Mouse (Mus musculus) thymus, postnatal 36 days (tissue): ENCODE results near the gene AU040320.
A peak's percentile ranks its signal among the peaks of the same experiment; 100 is the strongest.

Source experiments
- DNase-seq, 2 experiments: peaks; one replicate each; pipeline ENCODE4 v3.0.0; 2022; ENCODE audit warnings: mixed read lengths in 2 of 2

AU040320 gene

DNA sequence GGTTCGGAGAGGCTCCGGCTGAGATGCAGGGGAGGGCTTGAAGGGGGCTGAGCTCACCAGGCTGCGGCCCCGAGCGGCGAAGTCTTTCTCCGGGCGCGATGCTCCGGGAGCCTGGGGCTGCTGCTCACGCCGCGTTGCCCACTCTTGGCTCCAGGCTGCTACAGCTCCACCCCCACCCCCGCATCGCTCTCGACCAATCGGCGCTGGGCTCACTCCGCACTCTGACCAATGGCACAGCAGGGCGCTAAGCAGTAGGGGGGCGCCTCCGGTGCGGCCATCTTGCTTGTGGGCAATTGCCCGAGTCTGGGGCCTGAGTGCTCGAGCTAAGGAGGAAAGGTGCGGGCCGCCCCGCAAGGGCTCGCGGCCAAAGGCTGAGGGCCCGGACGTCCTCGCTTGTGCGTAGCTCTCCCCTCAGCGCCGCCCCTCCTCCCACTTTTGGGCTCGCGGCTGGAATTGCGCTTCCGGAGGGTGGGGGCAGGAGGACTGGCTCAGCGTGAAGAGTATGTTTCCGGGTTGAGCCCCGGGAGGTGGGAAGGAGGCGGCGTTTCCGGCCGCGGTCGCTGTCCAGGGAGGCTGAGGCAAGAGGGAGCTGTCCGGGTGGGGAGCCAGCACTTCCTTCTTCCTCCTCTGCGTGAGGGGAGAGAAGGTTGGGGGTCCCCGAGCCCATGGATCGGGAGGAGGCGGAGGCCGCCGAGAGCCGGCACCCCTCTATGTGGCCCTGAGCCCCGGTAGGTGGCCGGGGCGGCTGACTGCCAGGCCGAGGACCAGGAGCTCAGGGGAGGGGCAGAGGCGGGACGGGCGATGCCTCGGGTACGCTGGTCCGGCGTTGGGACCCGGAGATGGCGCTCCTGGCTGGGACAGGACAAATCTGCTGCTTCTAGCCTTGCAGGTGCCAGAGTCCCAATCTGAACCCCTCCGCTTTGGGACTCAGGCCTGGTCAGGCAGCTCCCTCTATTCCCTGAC is at the start of gene AU040320, which contains the start of gene Ncdn:
Gene AU040320, plus strand, starts transcription at position 277 of the 963 bp plus-strand sequence.
Gene Ncdn, minus strand, starts transcription at position 171 of the 963 bp plus-strand sequence.
- DNase-seq = peak; percentile 96 to 97

DNA sequence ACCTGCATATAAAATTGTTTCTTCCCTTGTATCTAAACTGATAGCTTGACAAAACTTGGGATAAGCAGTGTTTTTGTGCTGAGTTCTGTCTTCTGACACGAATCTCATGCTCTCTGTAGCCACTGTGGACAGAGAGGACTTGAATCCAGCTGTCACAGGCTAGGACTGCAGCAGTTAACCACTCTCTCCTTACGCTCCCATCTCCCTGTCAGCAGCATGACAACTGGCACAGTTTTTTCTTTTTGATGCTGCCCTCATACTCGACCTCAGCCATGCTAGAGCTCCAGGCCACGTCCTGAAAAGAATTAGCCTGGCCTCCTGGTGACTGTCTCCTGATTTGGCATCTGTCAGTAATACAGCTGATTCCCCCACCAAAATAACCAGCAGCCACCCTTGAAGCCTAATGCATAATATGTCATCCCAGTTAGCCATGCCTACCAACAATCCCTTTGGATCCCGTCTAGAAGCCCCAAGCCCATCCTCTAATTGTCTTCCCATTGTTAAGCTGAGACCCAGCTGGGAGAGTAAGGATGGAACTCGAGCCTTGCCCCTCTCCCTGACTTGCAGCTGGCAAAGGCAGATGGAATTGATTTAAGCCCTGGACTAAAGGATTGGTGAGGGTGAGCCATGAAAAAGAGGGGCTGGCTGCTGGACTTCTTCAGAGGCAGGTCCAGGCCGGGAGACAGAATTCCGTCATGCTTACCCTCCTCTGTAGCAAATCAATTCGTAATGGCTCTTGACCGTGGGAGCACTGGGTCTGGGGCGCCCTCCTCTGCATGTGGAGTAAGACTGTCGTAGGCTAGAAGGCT is 46.5 kb upstream of the AU040320 start:
- DNase-seq = no peak

DNA sequence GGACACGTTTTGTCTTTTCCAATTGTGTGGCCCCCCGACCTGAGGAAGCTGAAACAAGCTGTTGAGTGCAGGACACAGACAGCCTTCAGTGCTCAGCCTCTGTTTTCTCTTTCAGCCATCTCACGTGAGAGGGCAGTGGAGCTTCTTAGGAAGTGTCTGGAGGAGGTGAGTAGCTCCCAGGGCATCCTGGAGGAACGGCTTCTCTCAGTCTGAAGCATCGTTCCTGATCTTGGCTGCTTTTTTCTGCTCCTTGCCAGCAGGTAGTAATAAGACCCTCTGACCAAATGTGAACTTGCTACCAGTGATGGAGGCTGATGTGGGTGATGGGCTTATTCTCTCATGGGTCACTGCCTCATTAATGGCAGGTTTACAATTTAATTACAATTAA is 45.9 kb upstream of the AU040320 start:
- DNase-seq = no peak

DNA sequence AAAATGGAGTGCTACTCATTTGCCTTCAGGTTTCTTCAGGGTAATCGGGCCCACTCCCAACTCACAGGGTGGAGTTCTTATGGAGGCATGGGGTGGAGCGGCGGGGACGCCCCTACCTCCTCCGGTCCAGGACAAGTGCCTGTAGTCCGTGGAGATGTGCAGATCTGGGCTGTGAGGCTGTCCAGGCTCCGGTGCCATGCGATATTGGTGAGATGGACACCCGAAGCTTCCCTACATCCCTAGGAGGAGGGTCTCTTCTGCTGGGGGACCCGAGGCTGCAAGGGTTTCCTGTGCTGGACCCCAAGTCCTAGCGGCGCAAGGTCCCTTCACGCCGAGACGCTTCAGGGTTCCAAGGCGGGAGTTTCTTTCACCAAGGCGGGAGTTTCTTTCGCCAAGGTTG is 21.2 kb upstream of the AU040320 start:
- no peak for DNase-seq

DNA sequence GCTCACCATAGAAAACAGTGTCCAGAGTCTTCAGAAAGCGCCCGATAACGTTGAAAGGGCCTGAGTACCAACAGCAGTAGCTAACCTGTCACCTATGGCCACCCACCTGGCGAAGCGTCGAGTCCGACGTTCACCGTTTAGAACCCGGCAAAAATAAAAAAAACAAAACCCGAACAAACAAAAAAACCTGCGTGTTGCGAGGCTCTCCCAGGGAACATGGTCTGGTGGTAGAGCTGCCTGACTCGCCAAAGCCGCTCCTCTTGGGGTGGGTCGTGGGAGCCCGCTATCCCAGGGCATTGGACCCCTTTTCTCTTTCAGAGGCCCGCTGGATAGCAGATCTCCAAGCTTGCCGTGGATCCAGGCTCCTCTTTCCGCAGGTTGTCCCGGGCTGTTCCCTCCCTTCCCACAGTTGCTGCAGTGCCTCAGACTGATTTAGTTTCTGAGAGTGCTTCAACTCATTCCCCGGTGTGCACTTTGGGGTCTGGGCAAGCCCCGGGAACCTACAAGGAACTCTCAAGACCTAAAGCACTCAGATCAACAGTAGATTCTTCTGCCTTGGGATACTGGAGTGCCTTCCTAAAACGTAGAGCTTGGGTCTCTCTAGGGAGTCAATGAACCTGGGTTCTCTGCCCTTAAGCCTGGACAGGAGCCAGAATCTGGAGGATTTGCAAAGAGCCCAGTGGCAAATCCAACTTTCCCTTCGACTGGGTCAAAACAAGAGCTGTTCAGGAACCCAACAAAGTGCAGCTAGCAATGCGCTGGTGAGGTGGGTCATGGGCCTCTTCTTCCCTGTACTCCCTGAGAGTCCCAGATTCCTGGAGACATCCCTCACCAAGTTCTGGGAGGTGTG is 20.6 kb upstream of the AU040320 start:
- DNase-seq = no peak

DNA sequence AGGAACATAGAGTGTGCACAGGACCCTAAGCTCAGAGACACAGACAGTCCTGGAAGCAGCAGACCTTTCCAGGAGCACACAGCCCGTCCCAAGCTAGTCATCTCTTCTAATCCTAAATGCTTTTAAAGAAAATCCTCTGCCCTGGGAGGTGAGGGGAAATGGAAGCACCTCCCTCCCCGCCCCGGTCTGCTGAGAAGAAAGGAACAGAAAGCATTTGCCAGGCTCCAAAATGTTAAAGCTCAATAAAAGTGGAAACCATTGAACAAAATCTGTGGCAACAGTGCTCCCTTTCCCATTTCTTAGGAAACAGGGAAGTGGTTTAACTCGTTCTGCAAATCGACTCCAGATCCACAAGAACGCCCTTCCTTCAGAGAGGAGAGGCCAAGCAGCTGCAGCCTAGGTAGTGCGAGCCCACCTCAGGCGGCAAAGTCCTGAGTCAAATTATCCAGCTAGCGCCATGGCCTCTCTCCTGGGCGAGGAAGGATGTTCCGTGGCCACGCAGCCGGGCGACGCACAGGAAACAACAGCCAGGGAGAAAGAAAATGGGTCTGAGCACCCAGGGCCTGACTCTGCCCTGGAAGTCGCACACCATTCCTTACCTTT is 19.2 kb upstream of the AU040320 start:
- DNase-seq = no peak

DNA sequence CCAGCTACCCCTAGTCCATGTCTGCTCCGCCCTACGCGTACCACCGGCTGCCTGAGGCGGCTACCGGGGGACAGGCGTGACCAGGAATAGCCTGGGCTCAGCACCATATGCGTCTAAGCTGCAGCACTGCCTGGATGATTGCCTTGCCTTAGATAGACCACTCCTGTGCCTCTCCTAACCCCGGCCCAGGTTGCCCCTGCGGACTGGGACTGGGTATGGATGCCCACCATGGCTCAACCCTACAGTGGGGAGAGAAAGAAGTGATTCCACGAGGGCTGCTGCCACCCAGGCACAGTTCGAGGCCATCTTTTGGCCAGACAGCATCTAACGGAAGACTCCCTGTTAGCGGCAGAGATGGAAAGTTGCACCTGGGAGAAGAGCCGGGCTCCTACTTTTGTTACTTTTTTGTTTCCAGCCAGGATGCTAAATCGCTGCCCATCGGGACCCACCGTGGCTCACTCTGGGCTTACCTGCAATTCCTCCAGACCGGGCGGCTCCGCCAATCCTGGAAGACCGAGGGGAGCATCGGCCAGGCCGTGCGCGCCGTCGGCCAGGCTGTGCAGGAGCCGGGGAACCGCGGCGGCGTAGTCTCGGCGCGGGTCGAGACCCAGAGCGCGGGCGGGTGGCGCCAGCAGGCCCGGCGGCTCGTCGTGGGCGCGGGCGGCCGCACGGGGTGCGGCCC is 18.5 kb upstream of the AU040320 start:
- DNase-seq = no peak

DNA sequence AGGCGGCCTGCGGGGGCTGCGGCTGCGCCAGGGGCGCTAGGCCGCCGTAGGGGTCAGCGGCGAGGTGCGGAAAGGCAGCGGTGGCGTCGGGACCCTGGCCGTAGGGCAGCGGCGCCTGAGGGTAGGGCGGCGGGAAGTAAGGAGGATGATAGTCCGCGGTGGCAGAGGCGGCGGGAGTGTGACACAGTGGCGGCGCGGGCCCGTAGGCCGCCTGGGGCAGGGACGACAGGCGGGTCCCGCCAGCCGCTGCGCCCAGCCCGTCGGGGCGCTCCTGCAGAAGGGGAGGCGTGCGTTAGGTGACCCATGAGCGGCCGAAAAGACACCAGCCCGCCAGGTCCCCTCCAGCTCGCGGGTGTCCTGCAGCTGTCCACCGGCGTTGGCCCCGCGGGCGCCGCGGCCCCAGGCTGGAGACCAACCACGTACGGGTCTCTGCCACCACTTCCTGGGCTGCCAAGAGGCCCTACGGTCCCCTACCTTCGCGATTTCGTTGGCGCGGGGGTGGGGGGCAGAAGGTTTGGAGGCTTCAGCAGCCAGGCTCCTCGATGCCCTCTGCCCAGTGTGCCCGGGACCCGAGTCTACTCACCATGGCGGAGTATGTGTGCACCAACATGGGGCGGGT is 17.9 kb upstream of the AU040320 start:
- no peak for DNase-seq

DNA sequence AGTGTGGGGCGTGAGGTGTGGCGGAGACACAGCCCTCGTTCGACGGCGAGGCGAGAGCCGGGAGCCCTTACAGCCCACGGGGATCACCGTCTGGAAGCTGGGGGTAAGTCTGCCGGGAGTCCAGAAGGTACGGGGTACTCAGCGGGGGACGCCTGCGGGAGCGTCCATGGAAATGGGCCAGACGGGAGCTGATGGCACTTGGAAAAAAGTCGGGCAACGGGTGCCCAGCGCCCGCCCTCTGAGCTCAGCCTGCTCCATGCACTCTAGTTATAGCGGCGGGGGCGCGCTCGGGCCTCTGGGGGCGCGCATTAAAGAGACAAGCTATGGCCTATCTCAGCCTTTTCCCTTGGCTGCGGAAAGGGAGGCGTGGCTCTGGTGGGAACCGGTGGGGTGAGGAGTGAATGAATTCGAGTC is 17.3 kb upstream of the AU040320 start, which contains the start of gene Tfap2e:
Gene Tfap2e, minus strand, starts transcription at position 240 of the 414 bp plus-strand sequence.
- no peak for DNase-seq

DNA sequence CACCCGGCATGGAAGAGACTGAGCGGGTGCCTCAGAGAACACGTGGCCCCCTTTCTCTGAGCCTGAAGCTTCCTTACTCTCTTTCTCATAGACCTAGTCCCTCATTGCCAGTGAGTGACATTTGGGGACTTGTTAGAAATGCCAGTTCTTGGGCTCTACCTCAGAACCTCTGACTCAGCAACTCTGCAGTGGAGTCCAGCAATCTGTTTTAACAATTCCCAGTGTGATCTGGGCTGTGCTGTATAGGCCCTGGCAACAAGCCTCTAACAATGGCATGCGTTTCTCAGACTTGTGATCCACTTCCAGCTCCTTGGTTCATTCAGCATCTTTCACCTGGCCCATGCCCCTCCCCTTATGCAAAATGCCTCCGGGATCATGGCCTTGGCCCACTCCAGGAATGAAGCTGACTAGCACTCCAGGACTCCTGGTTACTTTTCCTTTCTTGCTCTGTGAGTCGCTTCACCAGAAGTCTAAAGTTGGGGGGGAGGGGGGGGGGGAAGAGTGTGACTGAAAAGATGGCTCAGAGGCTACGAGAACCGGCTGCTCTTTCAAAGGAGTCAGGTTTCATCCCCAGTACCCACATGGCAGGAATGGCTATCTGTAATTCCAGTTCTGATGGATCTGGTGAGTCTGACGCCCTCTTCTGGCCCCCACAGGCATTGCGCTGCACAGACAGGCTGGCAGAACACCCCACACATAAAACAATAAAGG is 13.2 kb upstream of the AU040320 start:
- no peak for DNase-seq

DNA sequence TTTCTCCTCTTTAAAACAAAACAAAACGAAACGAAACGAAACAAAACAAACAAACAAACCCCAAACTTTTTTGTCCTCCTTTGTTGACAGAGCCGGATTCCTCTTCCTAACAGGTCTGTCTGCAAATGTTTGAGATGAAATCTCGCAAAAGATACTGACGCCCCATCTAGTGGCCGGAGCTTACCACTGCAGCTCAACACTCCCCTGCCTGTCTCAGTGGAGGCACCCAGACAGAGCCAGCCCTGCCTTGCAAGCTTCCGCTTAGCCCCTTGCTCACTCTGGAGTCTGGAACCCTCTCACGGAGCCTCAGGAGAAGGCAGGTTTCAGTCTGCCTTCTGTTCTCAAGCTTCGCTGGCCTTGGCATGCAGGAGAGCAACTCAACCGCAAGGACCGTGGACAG is 11.9 kb upstream of the AU040320 start:
- peak; percentile 78 to 79 for DNase-seq

DNA sequence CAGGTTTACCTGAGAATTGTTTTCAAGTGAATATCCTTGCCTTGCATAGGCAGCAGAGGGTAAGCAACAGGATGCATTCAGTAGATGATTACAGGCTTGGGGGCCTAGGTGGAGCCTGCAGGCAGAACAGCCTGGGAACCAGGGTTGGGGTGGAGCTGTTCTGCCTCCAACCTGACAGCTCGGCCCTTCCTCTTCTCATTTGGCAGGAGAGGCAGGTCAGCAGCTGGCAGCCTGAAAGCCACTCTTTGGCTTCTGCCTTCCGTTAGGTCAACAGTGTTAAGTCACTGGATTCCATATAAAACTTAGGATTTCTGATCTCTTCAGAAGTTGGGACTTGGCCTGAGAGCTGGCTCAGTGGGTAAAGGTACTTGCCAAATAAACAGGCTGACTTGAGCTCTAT is 10.4 kb upstream of the AU040320 start:
- DNase-seq = no peak

DNA sequence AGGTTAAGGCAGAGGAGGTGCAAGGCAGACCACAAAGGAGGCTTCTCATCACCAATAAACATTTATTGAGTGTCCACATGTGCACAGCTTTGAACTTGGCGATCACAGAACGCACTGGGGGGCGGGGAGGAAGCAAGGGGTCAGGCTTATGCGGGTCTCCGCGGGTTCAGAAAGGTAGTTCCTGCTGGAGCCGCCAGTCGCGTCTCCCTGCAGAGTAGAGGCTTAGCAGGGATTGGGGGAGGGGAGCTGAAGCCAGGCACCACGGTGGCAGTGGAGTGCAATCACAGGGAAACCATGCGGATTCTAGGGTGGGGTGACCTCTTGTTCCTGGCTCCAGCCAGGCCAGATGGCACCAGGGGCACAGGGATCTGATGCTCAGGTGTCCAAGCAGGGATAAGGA is 9.6 kb upstream of the AU040320 start:
- DNase-seq = no peak

DNA sequence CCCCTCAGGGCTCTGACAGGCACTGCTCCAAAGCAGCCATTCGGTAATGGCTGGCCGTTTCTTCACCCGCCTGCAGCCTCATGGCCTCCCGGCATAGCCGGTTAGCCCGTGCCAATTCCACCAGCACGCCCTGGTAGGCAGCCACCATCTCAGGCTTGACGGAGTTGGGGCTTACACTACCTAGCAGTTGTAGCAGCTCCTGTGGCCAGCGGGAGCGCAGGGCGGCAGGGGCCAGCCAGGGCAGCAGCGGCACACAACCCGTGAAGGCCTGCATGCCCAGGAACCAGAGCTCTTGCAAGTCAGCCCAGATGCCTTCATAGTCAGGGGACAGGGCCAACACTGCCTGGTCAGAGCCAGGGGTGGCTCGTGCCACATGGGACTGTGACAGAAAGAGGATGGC is 8.5 kb upstream of the AU040320 start:
- no peak for DNase-seq

DNA sequence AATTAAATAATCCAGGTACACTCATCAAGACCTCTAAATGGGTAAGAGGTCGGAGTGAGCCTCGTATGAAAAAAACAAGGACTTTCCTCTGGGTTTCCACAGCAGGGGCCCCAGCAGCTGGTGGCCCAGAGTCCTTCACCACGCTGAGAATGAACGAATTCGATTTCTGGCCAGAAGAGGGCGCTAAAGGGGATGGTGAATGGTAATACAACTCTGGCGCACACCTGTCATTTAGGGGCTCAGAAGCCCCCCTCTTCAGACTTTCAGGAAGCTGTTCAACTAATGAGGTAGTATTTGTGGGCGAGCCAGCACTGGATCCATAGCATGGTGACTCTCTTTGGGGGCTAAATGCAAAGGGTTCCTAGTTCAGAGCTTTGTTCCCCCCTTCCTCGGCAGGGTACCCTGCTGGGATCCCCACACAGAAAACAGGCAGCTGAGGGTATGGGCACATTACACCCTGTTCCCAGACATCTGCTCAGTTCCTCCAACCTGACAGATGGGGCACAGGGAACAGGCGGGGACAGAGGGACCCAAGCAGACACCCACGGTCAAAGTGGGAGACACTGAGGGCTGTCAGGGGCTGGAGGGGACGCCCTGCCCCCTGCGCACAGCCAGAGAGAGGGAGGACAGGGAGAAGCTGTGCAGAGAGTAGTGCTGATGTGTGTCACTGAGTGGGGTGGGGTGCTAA is 7.7 kb upstream of the AU040320 start:
- peak; percentile 48 to 57 for DNase-seq

DNA sequence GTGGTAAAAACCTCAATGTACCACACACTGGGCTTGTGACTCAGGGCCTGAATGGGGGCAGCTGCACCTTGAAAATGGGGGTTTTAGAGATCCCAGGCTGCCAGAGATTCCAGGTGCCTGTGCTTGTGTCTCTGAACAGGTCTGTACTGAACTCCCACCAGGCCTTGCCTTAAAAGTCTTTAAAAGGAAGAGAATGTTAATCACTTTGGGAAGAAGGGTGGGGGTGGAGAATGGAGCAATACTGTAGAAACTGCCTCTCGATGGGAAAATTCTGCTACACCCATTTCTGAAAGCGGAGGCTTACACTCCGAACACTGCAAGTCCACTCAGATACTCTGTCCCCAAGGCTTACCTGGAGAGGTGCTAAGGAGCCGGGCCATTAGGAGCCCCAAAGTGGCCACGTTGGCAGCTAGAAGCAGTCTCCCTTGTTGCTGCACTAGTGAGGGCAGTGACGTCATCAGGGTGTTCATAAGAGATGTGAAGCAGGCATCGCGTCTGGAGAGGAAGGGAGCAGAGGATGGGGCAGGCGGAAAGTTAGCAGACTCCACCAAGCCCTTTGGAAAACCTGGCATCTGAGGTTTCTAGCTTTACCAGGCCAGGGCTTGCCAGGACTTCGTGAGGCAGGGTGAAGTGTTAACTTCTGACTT is 7.0 kb upstream of the AU040320 start:
- DNase-seq = no peak

DNA sequence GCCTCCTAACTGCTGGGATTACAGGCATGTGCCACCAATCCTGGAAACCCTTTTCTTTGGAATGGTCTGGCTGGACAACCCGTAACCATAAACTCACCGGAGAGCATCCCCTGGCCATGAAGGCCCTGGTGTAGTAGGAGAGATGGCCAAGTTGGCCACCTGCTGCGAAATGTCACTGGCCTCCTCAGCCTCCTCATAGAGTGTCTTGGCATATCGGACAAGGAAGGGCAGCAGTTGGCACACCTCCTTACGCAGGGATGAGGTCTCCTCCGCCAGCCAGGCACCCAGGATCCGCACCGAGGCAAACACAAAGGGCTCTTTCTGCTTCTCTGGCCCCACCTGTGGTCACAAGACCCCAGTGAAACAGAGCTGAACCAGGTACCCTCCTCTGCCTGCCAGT is 5.0 kb upstream of the AU040320 start:
- no peak for DNase-seq

DNA sequence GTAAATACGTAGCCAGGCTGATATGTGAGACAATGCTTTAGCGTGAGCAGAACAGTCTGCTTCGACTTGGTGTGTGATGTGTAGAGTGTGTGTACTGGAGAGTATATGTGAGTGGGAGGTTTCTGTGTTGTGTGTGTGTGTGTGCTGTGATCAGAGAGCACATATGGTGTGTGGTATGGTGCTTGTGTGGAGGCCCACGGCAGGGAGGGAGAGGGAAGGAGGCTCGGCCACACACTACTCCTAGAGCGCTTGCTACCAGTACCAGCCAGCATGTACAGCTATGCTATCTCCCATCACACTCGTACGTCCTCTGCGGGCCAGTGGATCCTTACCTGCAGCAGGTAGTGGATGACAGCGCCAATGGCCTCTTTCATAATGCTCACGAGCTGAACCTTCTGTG is 3.8 kb upstream of the AU040320 start:
- no peak for DNase-seq

DNA sequence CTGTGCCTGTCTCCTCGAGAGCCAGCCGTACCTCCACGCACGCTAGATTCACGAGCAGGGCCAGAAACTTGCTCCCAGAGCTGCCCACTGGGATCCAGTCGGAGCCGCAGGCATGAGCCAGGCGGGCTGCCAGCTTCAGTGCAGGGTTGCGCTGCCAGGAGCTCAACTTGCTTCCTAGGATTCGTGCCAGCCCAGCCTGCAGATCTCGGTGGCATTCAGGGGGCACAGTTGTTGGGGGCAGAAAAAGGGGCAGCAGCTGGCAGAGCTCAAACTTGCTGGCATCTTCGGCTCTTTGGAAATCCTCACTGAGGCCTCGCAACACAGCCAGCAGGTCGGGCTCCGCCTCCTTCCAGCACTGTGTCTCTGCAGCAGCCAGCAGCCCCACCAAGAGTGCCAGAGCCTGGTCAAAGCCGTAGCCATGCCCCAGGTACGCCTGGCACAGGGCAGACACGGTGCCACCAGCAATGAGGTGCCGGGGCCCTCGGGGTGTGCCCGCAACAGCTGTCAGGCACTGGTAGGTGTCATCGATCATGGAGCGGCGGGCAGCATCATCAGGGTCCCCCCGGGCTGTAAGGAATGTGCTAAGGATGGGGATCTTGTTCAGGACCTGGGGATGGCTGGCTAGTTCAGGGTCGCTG is 3.2 kb upstream of the AU040320 start:
- no peak for DNase-seq
